Mouse (Mus musculus) lung, postnatal 4 days (tissue): ENCODE data around the gene Rims4.

Experiments used
- DNase-seq, 2 experiments: peaks; one replicate each; pipeline ENCODE4 v3.0.0; 2021

Rims4 gene

DNA sequence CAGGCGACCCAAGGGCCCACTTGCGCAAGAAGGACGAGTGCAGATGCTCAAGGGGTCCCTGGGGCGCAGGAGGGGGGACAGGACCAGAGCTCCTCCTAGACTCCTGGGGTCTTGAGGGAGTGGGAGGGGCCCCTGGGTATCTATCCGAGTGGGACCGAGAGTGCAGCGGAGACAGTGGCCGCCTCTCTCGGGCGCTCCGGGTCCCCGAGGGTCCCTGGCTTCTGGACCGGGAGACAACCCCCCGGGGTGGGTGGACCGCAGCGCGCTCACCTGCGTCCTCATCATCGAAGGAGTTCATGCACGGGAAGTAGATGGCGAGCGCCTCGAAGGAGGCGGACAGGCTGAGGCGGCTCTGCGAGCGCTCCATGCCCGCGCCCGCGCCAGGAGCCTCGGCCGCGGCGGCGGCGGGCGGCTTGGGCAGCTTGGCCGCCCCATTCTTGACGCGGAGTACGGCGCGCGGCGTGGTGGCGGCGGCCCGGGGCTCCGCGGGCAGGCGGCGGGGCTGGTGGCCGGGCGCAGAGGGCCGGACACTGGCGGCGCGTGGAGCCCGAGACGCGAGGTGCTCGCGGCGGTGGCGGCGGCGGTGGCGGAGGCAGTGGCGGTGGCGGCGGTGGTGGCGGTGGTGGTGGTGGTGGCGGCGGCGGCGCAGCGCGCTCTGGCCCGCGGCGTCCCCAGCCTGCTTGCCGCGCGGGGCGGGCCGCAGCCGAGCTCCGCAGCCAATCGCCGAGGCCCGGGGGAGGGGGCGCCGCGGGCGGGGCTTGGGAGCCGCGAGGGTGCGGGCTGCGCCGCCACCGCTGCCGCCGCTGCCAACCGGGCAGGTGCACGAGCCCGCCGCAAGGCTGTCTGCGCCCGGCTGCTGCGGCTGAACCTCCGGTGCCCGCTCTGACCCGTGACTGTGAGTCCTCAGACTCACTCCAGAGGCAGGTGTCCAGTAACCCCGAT is at the start of gene Rims4:
Gene Rims4 (minus strand): TSS at position 367 of the 942 bp plus-strand sequence.
- peak in 1 of 2 experiments; percentile 44 for DNase-seq

DNA sequence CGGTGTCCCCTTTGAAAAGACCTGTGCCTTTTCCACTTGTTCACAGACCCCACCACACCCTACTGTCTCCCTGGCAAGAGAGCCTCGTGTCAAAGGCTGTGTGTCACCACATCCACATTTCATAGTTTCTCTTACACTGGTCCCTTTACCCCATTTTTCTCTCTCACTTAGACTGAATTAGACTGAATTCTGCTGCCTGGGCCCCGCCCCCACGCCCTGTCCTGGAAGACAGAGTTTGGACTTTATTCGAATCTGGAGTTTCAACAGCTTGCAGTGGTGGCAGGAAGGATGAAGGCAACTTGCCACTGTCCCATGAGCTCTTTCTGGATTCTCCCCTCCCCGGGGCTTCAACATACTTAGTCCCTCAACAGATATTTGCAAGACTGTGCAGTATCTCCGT is 47.2 kb upstream of the Rims4 start:
- peak; percentile 21 to 76 for DNase-seq

DNA sequence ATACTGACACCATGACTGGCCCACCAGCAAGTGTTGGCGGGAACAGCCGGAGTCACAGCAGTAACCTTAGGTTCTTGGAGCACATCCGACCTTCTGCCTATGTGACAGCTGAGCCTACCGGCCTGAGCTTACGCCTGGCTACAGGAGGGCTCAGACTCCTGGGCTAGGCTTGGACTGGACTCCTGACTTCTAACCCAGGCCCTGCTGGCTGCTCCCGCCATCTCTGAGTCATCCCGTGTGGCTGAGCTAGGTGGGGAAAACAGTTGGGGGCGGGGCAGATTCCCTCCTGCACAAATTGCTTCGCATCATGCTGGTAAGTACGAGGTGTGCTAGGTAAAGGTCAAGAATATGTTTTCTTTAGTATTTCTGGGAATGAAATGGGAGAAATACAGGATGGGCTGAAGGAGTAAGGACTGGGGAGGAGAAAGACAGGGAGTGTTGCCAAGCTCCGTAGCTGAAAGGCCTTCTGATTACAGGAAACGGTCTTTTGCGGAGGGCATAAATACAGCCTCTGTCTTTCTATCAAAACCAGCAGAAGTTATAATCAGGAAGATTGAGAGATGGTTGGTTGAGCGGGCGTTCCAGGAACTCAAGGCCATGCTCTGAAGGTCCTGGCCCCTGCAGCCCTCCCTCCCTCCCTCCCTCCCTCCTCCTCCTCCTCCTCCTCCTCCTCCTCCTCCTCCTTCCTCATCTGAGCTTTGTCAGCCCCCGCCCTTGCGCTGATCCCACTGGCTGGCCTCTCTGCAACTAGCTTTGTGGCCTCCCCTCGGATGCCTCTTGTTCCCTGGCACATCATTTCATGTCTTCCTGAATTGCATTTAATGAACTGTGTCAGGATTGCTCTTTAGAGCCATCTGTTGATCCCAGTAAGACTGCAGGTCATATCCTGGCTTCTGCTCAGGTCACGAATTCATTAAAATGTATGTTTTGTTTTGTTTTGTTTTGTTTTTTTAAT is 46.4 kb upstream of the Rims4 start:
- peak; percentile 42 to 83 for DNase-seq

DNA sequence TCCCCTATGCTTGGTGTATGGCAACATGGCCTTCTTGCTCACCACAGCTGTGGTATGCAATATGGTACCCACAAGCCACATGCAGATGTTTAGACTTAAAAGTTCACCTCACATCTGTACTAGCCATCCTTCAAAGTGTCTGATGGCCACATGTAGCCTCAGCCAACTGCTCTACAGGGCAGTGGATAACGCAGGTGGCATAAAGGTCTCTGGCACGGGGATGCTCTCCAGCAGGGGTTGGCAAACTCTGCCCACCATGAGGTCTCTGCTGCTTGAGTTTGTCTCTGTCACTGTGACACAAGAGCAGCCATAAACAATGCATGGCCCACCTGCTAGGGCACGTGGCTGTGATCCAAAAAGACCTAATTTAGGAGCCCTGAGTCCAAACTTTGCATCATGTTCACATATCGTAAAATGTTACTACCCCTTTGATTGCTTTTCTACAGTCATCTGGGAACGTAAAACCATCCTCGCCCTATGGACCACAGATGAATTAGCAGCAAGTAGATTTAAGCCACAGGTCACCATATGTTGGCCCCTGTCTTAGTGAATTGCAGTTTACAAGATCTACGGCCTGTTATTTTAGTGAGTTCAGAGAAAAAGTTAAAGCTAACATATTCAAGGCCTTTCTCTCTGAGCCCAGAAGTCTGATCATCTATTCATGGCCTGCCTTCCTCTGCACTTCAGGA is 35.3 kb upstream of the Rims4 start:
- no peak for DNase-seq

DNA sequence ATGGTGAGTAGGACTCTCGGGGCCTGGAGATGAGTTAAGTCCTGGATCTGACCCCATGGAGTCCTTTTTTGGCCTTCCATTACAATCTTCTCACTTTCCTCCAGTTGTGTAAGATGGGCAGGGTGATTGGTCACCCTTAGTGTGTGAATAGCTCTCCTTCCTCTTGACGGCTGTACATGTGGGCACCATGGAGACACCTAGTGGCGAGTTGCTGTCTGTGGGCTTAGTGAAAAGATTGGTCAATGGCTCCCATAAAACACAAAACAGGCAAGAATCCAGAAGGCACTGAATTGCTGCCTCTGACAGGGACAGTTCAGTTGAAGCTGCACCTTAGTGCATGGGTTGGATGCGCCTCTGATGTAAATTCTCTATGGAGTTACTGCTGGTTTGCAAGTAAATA is 33.3 kb upstream of the Rims4 start:
- peak; percentile 57 to 70 for DNase-seq

DNA sequence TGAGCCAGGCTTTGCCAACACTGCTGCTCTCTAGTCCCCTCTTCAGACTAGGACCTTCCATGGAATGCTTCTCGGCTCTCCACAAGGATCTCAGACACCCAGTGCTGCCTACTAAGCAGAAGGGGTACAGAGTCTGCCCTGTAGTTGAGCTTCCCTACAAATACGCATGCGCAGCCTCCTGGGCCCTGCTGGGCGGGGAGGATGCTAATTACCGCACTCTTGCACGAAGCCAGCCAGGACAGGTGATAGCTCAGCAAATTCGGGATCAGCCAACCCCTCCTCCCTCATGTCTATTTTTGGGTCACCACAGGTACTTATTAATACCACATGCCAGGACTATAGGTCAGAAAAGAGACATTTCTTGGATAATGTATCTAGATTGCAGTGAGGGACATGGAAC is 29.5 kb upstream of the Rims4 start:
- no peak for DNase-seq

DNA sequence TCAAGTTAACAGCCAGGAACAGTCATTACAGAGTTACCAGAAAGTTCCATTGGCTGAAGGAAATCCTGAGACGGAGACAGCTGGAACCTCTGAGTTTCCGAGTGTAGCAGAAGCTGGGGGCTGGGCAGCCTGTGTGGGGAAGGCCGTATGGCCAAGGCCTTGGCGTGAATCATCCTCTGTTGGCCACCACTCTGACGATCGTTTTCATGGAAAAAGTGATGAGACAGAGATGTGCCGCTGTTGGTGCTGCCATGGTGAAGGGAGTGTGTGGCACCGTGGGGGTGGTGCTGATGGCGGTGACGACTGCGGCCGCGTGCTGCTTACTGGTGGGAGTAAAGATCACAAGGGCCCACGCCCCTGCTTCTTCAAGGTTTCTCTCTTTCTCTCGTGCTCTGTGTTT is 27.7 kb upstream of the Rims4 start:
- DNase-seq: peak; percentile 29 to 70

DNA sequence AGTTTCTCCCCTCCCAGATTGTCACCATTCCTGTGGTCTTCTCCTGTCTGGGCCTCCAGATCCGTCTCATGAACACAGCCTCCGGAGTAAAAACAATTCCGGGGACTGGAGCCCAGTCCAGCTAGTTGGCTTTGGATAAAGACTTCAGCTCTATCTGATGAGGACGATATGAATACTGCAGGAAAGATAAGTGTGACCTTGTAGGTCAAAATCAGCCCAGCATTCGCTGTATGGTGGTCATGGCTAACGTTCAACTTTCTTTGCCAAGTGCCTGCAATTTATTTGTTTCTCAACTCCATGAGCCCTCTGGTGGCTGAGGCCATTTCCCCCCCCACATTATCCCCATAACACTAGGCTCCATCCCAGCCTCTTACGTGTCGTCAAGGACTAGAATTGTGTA is 26.0 kb upstream of the Rims4 start:
- DNase-seq: no peak

DNA sequence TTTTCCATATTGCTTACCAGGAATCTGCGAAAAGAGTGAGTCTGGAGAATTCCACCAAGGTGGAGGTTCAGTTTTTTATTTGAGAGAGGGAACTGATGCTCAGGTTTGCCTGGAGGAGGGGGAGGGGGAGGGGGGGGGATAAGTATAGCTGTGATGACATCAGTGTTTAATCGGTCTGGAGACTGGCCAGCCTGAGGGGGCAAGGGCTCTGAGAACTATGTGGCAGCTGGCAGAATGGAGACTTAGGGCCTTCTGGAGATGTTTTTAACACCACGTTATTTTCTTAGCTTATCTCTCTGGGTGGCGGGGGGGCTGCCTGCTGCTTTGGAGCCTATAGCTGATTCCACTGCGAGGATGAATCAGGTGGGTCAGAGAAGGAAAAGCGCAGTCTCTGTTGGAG is 24.6 kb upstream of the Rims4 start:
- no peak for DNase-seq

DNA sequence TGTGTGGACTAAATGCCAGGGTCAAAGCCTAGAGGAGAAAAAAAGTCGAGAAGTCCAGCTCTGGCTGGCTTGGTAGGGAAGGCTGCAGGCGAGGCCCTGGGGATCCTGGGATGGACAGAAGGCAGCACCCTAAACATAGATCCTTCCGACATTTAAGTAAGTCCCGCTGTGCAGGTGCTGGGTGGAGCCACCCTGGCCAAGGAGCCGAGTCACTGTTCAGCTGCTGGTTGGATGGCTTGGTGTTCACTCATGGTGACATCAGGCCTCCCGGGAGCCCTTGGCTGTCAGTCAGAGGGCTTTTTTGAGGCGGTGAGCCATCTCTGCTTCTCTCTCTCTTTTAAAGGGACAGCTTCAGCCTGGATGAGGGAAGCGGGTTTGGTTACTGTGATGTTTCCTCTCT is 21.0 kb upstream of the Rims4 start:
- DNase-seq: peak; percentile 18 to 33

DNA sequence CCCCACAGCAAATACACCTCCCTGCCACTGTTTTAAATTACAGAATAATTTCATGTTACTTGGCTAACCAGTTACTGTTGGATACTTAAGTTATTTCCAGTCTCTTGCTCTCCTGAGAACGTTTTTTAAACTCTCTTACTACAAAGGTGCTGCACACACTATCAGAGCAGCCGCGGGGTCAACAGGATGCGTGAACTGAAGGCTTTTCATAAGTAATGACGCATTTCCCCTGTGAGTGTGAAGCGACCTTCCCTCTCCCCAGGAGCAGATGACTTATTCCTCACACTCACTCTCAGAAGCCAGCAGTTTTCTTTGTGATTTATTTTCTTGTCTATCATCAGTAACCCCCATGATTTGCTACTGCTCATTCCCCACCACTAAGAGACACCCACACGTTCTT is 13.7 kb upstream of the Rims4 start:
- DNase-seq: no peak

DNA sequence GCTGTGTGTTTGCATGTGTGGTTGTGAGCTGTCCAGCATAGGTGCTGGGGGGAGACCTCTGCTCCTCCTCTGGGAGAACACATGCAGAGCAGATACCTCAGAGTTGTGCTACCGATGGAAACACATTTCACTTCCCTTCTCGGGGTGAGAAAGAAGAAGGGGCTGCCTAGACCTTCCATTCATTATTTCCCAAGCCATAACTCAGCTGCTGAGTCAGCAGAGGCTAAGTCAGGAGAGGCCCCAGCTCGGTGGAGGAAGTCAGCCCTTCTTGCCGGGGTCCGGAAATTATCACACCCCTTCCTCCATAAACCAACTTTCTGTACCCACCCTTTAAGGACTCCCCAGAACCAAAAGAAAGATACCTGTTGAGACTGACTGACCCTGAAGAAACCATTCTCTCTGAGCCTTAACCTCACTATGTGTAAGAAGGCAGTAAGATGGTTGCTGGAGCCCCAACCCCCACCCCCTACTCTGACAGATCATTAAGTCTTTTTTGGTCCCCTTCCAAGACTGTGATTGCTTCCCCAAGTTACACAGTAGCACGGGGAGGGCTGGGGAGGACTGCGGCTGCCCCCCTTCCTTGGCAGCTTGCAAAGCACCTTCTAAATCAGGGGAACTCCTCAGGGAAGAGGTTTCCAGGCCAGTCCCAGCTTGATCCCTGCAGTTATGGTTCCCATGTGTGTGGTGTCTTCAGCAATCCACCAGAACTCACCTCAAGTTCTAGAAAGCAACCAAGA is 10.1 kb upstream of the Rims4 start:
- no peak for DNase-seq

DNA sequence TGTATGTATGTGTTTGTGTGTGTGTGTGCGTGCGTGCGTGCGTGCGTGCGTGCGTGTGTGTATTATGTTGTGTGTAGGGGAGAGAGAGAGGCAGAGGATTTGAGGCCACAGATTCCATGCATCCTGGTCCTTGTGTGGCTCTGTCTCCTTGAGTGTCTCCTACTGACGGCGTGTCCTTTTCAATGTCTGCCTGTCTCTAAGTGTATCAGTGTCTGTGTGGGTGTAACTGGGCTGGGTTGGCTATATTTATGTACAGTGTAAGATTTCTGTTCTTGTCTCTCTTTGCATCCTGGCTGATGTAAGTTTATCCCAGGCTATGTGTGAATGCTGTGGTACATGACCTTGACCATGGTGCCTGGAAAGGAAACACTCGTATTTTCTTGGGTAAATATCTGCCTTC is 6.6 kb upstream of the Rims4 start:
- DNase-seq: no peak

DNA sequence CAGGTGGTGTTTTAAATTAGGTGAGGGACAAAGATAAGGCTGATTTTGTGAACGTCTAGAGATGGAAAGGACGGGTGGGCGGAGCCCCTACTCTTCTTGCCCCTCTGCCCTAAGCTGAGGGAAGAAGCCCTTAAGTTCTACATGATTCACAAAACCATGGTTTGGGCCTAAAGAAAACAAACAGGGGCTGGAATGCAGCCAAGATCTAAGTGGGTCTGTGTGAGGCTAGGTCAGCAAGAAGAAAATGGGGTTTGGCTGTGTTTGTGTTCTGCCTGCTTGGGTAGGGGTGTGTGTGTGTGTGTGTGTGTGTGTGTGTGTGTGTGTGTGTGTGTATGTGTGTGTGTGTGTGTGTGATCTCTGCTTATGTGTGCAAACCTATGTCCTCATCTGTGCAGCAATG is 6.0 kb upstream of the Rims4 start:
- no peak for DNase-seq

DNA sequence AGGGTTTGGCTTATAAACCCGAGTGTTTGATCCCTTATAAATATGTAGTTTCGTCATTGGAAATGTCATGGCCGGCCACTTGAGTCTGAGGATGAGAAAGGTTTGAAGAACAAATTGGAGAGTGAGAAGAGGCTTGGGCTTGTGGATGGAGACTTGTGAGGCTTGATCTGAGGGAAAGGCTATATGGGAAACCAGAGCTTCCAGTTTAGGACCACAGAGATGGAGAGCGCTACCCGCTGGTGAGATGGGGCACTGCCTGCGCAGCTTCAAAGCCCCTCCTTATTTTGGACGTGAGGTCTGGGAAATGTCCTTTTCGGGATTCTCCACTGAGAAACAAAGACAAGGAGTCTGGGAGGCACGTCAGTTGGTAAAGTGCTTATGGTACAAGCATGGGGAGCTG is 4.6 kb upstream of the Rims4 start:
- DNase-seq: no peak

DNA sequence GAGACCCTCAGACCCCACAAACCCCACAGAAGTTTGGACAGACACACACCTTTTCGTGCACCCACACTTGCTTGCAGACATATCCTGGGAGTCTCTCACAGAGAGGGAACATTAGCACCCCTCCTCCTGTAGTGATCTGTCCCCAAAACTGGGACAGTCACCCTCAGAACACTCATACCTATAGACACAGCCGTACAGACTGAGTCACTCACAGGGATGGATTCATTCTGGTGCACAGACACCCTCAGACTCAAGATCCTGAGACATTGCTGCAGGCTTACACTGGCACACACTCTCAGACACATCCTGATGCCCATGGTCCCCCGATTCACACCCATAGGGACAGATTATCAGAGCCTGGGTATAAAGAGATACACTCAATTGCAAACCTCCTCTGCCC is 1.1 kb upstream of the Rims4 start:
- no peak for DNase-seq

DNA sequence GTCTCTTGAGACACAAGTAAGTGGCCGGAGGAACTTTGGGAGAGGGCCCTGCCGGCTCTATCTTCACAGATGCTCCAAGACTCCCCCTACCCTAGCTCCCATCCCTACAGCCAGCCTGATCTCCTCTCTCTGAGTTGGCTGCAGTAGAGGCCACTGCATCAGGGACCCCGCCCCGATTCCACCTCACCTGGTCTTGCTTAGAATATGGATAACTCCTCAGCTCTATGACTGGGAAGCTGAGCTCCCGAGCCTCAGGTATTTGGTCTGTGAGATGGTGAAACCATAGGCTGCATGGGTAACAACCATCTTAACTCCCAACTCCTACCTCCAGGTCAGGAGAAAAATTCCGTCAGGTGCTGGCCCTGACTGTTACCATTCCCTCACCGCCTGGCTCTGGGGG is 1.8 kb downstream of the Rims4 start:
- DNase-seq: no peak

DNA sequence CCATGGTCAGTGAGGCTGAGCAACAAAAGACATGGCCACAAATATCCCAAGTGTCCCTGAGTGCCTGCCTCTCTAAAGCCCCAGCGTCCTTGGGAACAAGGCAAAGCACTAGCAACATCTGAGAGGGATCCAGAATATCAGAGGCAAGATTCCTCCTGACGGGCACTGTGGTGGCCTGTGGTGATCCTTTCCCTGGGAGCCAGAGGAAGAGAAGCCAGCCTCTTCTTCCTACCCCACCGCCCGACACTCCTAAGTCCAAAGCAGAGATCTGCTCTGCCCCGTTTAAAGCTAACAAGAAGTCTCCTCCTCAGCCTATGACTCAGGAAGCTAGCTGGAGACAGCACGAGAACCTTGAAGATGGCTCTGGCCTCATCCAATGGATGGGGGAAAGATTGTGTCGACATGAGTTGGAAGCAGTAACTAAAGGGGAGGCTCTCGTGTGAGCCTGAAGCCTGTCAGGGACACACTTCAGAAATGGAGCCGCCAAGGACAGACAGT is 3.1 kb downstream of the Rims4 start:
- no peak for DNase-seq

DNA sequence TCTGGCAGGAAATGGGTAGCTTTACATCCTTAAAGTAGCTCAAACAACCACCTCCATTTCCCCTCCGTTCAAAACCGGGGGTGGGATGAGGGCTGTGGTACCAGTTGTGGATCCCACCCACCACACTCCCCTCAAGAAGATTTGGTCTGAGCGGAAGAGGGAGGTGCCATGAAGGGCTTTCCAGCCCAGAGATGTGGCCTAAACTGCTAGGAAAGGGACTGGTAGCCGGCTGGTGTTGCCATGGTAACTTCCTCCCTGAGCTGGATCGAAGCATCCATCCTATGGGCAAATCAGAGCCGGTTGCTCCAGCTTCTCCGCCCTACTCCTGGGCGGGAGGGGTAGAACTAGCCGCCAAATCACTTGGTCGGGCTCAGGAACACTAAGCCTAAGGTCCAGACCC is 4.4 kb downstream of the Rims4 start:
- DNase-seq: no peak

DNA sequence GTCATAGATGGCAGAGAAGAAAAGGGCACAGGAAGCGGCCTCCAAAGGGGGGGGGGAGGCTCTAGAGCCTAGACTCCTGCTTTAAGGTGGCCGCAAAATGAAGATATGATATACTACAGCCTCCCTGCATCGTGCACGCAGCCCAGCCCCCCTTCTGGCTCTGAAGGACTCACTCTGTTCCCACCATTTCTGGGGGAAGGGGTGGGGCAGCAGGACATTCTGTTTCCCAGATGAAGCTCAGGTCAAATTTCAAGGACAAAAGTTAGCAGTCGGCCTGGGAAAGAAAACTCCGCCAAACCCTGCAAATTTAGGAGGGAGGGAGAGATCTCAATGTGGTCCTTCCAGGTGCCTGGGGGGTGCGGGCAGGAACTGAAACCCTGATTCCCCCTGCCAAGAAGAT is 4.8 kb downstream of the Rims4 start:
- no peak for DNase-seq

DNA sequence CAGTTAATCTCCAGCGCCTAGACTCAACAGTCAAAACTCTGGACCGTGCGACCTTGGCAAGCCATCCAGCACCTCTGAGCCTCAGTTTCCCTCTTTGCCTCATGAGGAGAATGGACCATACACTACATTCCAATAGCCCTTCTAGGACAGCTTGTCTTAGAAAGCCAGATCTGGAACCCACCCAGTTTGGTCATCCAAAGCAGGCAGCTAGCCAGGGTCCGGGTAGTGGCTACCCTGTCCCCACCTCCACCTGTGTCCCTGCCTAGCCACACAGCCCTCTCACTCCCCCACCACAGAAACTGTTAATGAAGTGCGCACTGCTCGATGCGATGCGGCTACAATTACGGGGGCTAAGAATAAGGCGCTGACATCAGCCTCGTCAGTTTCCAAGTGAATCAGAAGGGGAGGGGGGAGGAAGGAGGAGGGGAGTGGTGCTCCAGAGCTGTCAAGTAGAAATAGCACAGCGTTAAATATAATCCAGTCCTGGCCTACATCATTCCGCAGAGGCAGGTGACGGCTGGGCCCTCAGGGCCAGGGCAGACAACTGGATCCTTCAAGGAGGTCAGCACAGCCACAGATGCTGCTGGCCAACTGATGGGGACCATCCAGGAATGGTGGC is 6.5 kb downstream of the Rims4 start:
- DNase-seq: no peak

DNA sequence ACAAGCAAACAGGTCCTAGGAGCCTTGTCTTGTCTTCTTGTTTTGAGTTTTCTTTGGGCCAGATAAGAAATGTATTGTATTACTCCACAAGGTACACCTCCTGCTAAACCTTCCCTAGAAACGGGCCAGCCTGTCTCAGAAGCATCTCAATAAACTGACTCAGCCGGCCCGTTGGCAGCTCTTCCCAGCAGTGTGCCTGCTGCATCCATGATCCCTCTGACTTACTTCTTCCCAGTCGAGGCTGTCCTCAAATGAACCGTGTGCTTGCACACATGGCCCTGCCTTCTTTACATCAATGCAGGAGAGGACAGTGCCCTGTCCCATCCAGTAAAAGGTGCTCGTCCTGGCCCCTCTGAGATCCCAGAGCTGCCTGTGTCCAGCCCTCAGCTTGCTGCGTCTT is 8.9 kb downstream of the Rims4 start:
- DNase-seq: no peak
